Mouse (Mus musculus) hindbrain, embryonic 12.5 days (tissue): ENCODE data around the gene Teddm1a. TPM values are rescaled to one million over a fixed set of nuclear protein-coding genes. Genes with fewer than 3 reads are reported as not detected.
A peak's percentile ranks its signal among the peaks of the same experiment; 100 is the strongest.

Source experiments
- ATAC-seq: fragments of 200-750 bp; cut with Nextera tagmentation; 2 replicates; pipeline ENCODE4 v1.8.0; 2017; ENCODE audit warnings: moderate TSS enrichment; ENCODE audit not compliant: low FRiP score
- H3K27ac ChIP-seq: fragments of 300-500 bp; sonication (generic); 2 replicates; pipeline ENCODE4 v1.5.1; 2016; ENCODE audit warnings: mild to moderate bottlenecking
- H3K27me3 ChIP-seq: fragments of 300-500 bp; sonication (generic); 2 replicates; pipeline ENCODE4 v1.6.1; 2016; ENCODE audit warnings: mild to moderate bottlenecking
- H3K36me3 ChIP-seq: fragments of 300-500 bp; sonication (generic); 2 replicates; pipeline ENCODE4 v1.6.1; 2016; ENCODE audit warnings: mild to moderate bottlenecking
- H3K4me1 ChIP-seq: fragments of 300-500 bp; sonication (generic); 2 replicates; pipeline ENCODE4 v1.6.1; 2016
- H3K4me2 ChIP-seq: fragments of 300-500 bp; sonication (generic); replicated peaks from 2 replicates; pipeline ENCODE4 v1.6.1; 2016; ENCODE audit warnings: mild to moderate bottlenecking
- H3K4me3 ChIP-seq: fragments of 300-500 bp; sonication (generic); 2 replicates; pipeline ENCODE4 v1.5.1; 2016; ENCODE audit warnings: mild to moderate bottlenecking
- H3K9ac ChIP-seq: fragments of 300-500 bp; sonication (generic); 2 replicates; pipeline ENCODE4 v1.6.1; 2016; ENCODE audit warnings: mild to moderate bottlenecking, moderate library complexity
- H3K9me3 ChIP-seq: fragments of 300-500 bp; sonication (generic); replicated peaks from 2 replicates; pipeline ENCODE4 v1.6.1; 2016; ENCODE audit warnings: mild to moderate bottlenecking
- WGBS: fragments of 180-500 bp; shearing (Covaris S2); methylation state at CpG from one replicate; pipeline ENCODE4 v1.1.7; 2016; 5-methylcytosine and 5-hydroxymethylcytosine counted together
- microRNA-seq: library from miRNA; unstranded; fragments of <30 nt; microRNA quantifications from one replicate; pipeline ENCODE4, GENCODE M21; 2017
- polyA plus RNA-seq: library from polyadenylated mRNA; unstranded; fragments of >200 nt; fragmentation: Nextera tagmentation; extraction: Ambion mirVana; gene quantifications from 2 replicates; pipeline ENCODE4 v1.2.1, GENCODE M21; 2016

The Teddm1a gene
- polyA plus RNA-seq, 1 experiment from 2014 or later = not detected

DNA sequence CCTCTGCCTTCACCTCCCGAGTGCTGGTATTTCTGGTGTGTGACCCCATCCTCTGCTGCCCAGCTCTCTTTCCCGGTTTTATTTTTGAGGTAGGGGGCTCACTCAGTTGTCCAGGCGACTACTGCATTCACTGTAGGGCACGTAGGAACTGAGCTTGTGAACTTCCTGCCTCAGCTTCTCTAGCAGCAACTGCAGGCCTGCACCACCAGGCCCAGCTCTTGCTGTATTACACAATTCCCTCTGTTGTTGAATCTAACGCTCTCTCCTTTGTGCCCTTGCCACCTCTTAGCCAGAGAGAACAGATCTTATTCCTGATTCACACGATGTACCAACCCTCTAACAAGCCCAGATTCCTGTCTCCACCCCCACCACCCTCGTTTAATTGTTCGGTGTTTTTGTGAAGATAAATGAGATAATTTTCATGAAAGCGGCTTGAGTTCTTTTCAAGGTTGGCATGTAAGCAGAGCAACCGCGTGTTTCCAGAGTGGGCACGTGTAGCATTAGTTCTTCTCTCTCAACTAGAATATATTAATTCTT is 44.4 kb downstream of the Teddm1a start:
- Histone ChIP-seq H3K4me1 (no peaks in the 10 kb centered on the region), H3K27ac (no peak overlapping the region), H3K9ac (no peak overlapping the region), H3K4me2 (no peak overlapping the region), H3K36me3 (no peaks in the 10 kb centered on the region), H3K4me3 (no peak overlapping the region), H3K9me3 (no peaks in the 10 kb centered on the region), H3K27me3 (no peaks in the 10 kb centered on the region)
- WGBS = 80% methylated on average over 12 of the region's 12 CpGs
- ATAC-seq = no peak

DNA sequence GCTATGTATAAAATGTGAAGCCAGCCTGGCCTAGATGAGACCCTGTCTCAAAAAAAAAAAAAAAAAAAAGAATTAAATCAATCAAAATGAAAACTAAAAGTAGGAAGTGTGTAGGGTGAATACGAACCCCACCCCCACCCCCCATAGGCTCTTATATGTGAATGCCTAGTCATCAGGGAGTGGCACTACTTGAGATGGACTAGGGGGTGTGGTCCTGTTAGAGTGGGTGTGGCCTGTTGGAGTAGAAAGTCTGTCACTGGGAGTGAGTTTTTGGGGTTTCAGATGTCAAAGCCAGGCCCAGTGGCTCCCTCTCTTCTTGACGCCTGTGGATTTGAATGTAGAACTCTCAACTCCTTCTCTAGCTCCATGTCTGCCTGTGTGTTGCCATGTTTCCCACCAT is 45.5 kb downstream of the Teddm1a start:
- Histone ChIP-seq H3K9ac (no peak overlapping the region), H3K36me3 (no peaks in the 10 kb centered on the region), H3K9me3 (no peaks in the 10 kb centered on the region), H3K4me2 (no peak overlapping the region), H3K27ac (no peak overlapping the region), H3K4me3 (no peak overlapping the region), H3K27me3 (no peaks in the 10 kb centered on the region), H3K4me1 (no peaks in the 10 kb centered on the region)
- WGBS = 100% methylated on average over 2 of the region's 2 CpGs
- ATAC-seq = no peak

DNA sequence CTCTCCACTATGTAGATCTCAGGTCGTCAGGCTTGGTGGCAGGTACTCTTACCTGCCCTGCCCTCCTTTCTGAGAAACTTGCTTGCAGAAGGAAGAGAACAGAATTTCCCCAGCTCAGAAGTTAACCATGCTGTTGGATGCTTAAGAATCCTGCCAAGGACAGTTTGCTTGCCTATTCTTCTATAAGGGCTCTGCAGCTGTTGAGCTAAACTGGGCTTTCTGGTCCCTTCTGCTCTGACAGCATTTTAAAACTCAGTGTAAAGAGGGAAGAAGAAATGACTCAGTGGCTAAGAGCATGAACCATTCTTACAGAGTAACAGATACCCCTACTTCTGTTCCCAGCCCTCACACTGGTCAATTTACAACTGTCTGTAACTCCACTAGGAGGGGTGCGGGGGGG is 49.4 kb downstream of the Teddm1a start:
- no peak overlapping the region for H3K4me2 ChIP-seq
- no peaks in the 10 kb centered on the region for H3K4me1 ChIP-seq
- no peaks in the 10 kb centered on the region for H3K9me3 ChIP-seq
- H3K4me3 ChIP-seq = no peak overlapping the region
- H3K27ac ChIP-seq = no peak overlapping the region
- no peak overlapping the region for H3K9ac ChIP-seq
- no peak for ATAC-seq
- H3K36me3 ChIP-seq = no peaks in the 10 kb centered on the region
- 90% methylated on average over 2 of the region's 2 CpGs for WGBS
- H3K27me3 ChIP-seq = no peaks in the 10 kb centered on the region

Small RNA genes lying within 50 kb of the gene (microRNA-seq; reads per million reads assigned to microRNA genes)
- gene Mir8114 = 31.5 reads per million, percentile 33 among the genes with 10 or more reads in this experiment

Other genes starting within 250 kb of the Teddm1a start
- gene Rgs8, start 238.7 kb upstream of the Teddm1a start, polyA plus RNA-seq = 18.3 and 18.6 TPM in 2 replicates
- 24.9 and 27.0 TPM in 2 replicates for gene Rgs16, start 151.4 kb upstream of the Teddm1a start, polyA plus RNA-seq
- 39.5 and 40.0 TPM in 2 replicates for gene Rnasel, start 142.3 kb upstream of the Teddm1a start, polyA plus RNA-seq
- gene Rgsl1, start 47.6 kb upstream of the Teddm1a start, polyA plus RNA-seq = 0.12 and 0.27 TPM in 2 replicates
- 0.42 and 0.46 TPM in 2 replicates for gene Teddm1b, start 17.4 kb upstream of the Teddm1a start, polyA plus RNA-seq
- 126 TPM in 2 replicates for gene Glul, start 8.2 kb downstream of the Teddm1a start, polyA plus RNA-seq
- gene Teddm2, start 8.5 kb downstream of the Teddm1a start, polyA plus RNA-seq = 0.66 and 0.77 TPM in 2 replicates